Mouse (Mus musculus): ENCODE results near the gene Caly. TPM values are rescaled to one million over a fixed set of nuclear protein-coding genes. Genes with fewer than 3 reads are reported as not detected.

Caly gene
- 184 and 275 TPM in 2 replicates for polyA plus RNA-seq (2014; fragmentation: Nextera tagmentation; extraction: Ambion mirVana)

- Histone ChIP-seq H3K9me3 (ENCODE audit: control insufficient read depth, low read length) (no peaks in the 10 kb centered on the region), H3K4me2 (ENCODE audit: low read length) (peak within 1 kb of the TSS; percentile 65), H3K4me1 (ENCODE audit: control insufficient read depth, insufficient read depth, low read length) (peaks cover 18% of the 10 kb centered on the region), H3K9ac (replicated peaks; ENCODE audit: low read length) (peak within 1 kb of the TSS; percentile 71), H3K27me3 (ENCODE audit: control insufficient read depth, insufficient read depth, low read length) (no peaks in the 10 kb centered on the region), H3K4me3 (replicated peaks; ENCODE audit: low read depth, low read length) (peak within 1 kb of the TSS; percentile 54), H3K27ac (replicated peaks; ENCODE audit: low read depth, low read length) (peak within 1 kb of the TSS; percentile 91), H3K36me3 (ENCODE audit: control insufficient read depth, insufficient read depth, low read length) (no peaks in the 10 kb centered on the region)
- ATAC-seq (ENCODE audit: low FRiP score, low TSS enrichment) (peak; percentile 86), DNase-seq (peak; percentile 96)
- WGBS = 3% methylated on average over 18 of the region's 18 CpGs
Measured at GRCm38 (mm10) chr7:140082242-140082678, at the start of gene Caly. TSS of gene Caly (minus strand) at chr7:140082548.

GRCm38 (mm10) chr7:140127911-140128310 lies 45.6 kb upstream of the Caly start:
- H3K4me2 ChIP-seq (ENCODE audit: low read length) = no peak overlapping the region
- 90% methylated on average over 2 of the region's 2 CpGs for WGBS
- H3K27ac ChIP-seq (replicated peaks; ENCODE audit: low read depth, low read length) = no peak overlapping the region
- H3K9ac ChIP-seq (replicated peaks; ENCODE audit: low read length) = no peak overlapping the region
- no peak overlapping the region for H3K4me3 ChIP-seq (replicated peaks; ENCODE audit: low read depth, low read length)
- no peaks in the 10 kb centered on the region for H3K27me3 ChIP-seq (ENCODE audit: control insufficient read depth, insufficient read depth, low read length)
- no peaks in the 10 kb centered on the region for H3K9me3 ChIP-seq (ENCODE audit: control insufficient read depth, low read length)
- ATAC-seq (ENCODE audit: low FRiP score, low TSS enrichment) (no peak), DNase-seq (no peak)
- H3K36me3 ChIP-seq (ENCODE audit: control insufficient read depth, insufficient read depth, low read length) = no peaks in the 10 kb centered on the region
- peaks cover 7% of the 10 kb centered on the region; the same call in 1 of the 2 replicates for H3K4me1 ChIP-seq (ENCODE audit: control insufficient read depth, insufficient read depth, low read length)

DNA sequence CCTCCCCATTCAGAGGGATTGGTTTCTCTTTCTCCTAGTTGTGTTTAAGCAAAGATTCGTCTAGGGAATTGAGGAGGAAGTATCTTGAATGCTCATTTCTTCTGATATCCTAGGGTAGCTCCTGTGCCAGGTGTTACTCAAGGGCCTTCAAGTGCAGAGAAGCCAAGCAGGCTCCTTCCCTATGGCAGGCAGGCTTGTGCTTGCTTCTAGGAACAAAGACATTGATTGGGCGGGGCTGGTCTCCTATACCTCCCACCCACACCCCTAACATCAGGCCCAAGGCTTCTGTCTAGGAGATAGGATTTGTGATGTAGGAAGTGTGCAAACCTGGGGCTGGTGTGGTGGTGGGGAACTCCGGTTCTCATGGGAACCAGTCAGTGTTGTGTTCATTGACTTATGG lies 44.6 kb upstream of the Caly start:
- Histone ChIP-seq H3K9me3 (ENCODE audit: control insufficient read depth, low read length) (no peaks in the 10 kb centered on the region), H3K9ac (replicated peaks; ENCODE audit: low read length) (no peak overlapping the region), H3K27me3 (ENCODE audit: control insufficient read depth, insufficient read depth, low read length) (no peaks in the 10 kb centered on the region), H3K36me3 (ENCODE audit: control insufficient read depth, insufficient read depth, low read length) (no peaks in the 10 kb centered on the region), H3K4me1 (ENCODE audit: control insufficient read depth, insufficient read depth, low read length) (peaks cover 7% of the 10 kb centered on the region; the same call in 1 of the 2 replicates), H3K4me3 (replicated peaks; ENCODE audit: low read depth, low read length) (no peak overlapping the region), H3K4me2 (ENCODE audit: low read length) (no peak overlapping the region), H3K27ac (replicated peaks; ENCODE audit: low read depth, low read length) (no peak overlapping the region)
- DNase-seq = no peak
- no peak for ATAC-seq (ENCODE audit: low FRiP score, low TSS enrichment)
- 97% methylated on average over 3 of the region's 3 CpGs for WGBS

- Histone ChIP-seq H3K27ac (replicated peaks; ENCODE audit: low read depth, low read length) (no peak overlapping the region), H3K9me3 (ENCODE audit: control insufficient read depth, low read length) (no peaks in the 10 kb centered on the region), H3K4me3 (replicated peaks; ENCODE audit: low read depth, low read length) (peak overlapping the region; percentile 65), H3K4me2 (ENCODE audit: low read length) (peak overlapping the region; percentile 82), H3K36me3 (ENCODE audit: control insufficient read depth, insufficient read depth, low read length) (no peaks in the 10 kb centered on the region), H3K27me3 (ENCODE audit: control insufficient read depth, insufficient read depth, low read length) (no peaks in the 10 kb centered on the region), H3K4me1 (ENCODE audit: control insufficient read depth, insufficient read depth, low read length) (peaks cover 7% of the 10 kb centered on the region; the same call in 1 of the 2 replicates), H3K9ac (replicated peaks; ENCODE audit: low read length) (peak overlapping the region; percentile 80)
- ATAC-seq (ENCODE audit: low FRiP score, low TSS enrichment) (peak; percentile 21; the same call in 1 of the 2 replicates), DNase-seq (no peak)
- 14% methylated on average over 5 of the region's 5 CpGs for WGBS
Measured at GRCm38 (mm10) chr7:140126022-140126350, 43.6 kb upstream of the Caly start.

DNA sequence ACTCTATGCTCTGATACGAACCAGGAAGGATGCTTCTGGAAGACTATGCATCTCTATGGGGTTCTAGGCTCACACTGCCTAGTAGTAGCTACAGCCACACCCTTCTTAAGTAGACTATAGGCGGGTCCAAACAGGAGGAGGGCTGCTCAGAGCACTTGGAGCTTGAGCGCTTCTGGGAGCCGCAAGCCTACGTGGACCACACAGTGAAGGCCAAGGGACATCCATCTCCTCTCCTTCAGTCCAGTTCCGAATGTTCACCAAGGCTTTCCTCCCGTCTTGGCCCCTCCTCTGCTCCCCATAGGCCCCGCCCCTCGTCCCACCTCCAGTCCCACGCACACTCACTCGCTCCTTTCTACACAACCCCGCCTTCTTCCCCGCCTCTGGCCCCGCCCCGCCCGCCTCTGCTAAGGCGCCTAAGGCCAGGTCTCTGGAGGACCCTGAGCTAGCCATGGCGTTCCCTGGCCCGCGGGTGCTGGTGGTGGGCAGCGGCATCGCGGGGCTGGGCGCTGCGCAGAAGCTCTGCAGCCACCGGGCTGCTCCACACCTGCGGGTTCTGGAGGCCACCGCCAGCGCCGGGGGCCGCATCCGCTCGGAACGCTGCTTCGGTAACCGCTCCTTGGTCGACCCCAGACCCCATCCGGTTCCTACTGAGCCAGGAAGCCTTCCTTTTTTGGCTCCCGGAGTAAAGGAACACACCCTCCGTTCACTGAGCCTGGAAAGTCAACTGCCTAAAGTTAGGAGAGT lies 43.1 kb upstream of the Caly start:
- Histone ChIP-seq H3K27ac (replicated peaks; ENCODE audit: low read depth, low read length) (no peak overlapping the region), H3K36me3 (ENCODE audit: control insufficient read depth, insufficient read depth, low read length) (no peaks in the 10 kb centered on the region), H3K9me3 (ENCODE audit: control insufficient read depth, low read length) (no peaks in the 10 kb centered on the region), H3K9ac (replicated peaks; ENCODE audit: low read length) (peak overlapping the region; percentile 80), H3K27me3 (ENCODE audit: control insufficient read depth, insufficient read depth, low read length) (no peaks in the 10 kb centered on the region), H3K4me3 (replicated peaks; ENCODE audit: low read depth, low read length) (peak overlapping the region; percentile 65), H3K4me1 (ENCODE audit: control insufficient read depth, insufficient read depth, low read length) (peaks cover 7% of the 10 kb centered on the region; the same call in 1 of the 2 replicates), H3K4me2 (ENCODE audit: low read length) (peak overlapping the region; percentile 82)
- WGBS = 2% methylated on average over 40 of the region's 40 CpGs
- ATAC-seq (ENCODE audit: low FRiP score, low TSS enrichment) (peak; percentile 94), DNase-seq (peak; percentile 90)

DNA sequence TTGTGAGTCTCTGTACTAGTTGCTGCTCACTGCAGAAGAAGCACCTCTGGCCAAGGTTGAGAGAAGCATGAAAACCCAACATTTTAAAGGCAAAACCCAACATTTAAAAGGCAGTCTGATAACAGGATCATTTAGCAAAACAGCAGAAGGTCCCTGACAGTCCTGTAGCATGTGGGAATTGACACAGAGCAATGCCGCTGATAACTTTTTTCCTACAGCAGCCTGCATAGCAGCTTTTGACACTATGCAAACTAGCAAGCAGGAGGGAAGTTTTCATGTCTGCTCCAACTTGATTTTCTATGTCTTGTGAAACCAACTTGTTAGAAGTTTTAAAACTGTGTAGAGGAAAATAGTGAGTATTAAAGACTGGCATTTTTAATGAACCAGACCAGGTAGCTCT lies 42.0 kb upstream of the Caly start:
- no peaks in the 10 kb centered on the region for H3K36me3 ChIP-seq (ENCODE audit: control insufficient read depth, insufficient read depth, low read length)
- H3K4me1 ChIP-seq (ENCODE audit: control insufficient read depth, insufficient read depth, low read length) = peaks cover 7% of the 10 kb centered on the region; the same call in 1 of the 2 replicates
- H3K9me3 ChIP-seq (ENCODE audit: control insufficient read depth, low read length) = no peaks in the 10 kb centered on the region
- 98% methylated on average over 1 of the region's 1 CpGs for WGBS
- no peaks in the 10 kb centered on the region for H3K27me3 ChIP-seq (ENCODE audit: control insufficient read depth, insufficient read depth, low read length)
- DNase-seq (no peak), ATAC-seq (ENCODE audit: low FRiP score, low TSS enrichment) (no peak)
- H3K4me2 ChIP-seq (ENCODE audit: low read length) = no peak overlapping the region
- H3K9ac ChIP-seq (replicated peaks; ENCODE audit: low read length) = no peak overlapping the region
- H3K4me3 ChIP-seq (replicated peaks; ENCODE audit: low read depth, low read length) = no peak overlapping the region
- no peak overlapping the region for H3K27ac ChIP-seq (replicated peaks; ENCODE audit: low read depth, low read length)

DNA sequence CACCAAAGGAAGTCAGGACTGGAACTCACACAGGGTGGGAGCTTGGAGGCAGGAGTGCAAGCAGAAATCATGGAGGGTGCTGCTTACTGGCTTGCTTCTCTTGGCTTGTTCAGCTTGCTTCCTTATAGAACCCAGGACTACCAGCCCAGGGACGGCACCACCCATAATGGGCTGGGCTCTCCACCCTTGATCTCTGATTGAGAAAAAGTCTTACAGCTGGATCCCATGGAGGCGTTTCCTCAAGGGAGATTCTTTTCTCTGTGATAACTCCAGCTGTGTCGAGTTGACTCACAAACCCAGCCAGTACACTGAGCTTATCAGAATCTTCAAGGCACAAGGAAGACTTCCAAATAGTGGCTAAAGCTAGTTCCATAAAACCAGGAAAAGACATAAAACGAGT lies 40.4 kb upstream of the Caly start:
- Histone ChIP-seq H3K36me3 (ENCODE audit: control insufficient read depth, insufficient read depth, low read length) (no peaks in the 10 kb centered on the region), H3K9ac (replicated peaks; ENCODE audit: low read length) (no peak overlapping the region), H3K4me1 (ENCODE audit: control insufficient read depth, insufficient read depth, low read length) (peaks cover 7% of the 10 kb centered on the region; the same call in 1 of the 2 replicates), H3K9me3 (ENCODE audit: control insufficient read depth, low read length) (no peaks in the 10 kb centered on the region), H3K27me3 (ENCODE audit: control insufficient read depth, insufficient read depth, low read length) (no peaks in the 10 kb centered on the region), H3K4me3 (replicated peaks; ENCODE audit: low read depth, low read length) (no peak overlapping the region), H3K27ac (replicated peaks; ENCODE audit: low read depth, low read length) (no peak overlapping the region), H3K4me2 (ENCODE audit: low read length) (no peak overlapping the region)
- no peak for ATAC-seq (ENCODE audit: low FRiP score, low TSS enrichment)
- 28% methylated on average over 4 of the region's 4 CpGs for WGBS
- DNase-seq = no peak

GRCm38 (mm10) chr7:140121338-140121910 lies 39.1 kb upstream of the Caly start:
- no peak overlapping the region for H3K4me2 ChIP-seq (ENCODE audit: low read length)
- H3K4me3 ChIP-seq (replicated peaks; ENCODE audit: low read depth, low read length) = no peak overlapping the region
- ATAC-seq (ENCODE audit: low FRiP score, low TSS enrichment) (no peak), DNase-seq (no peak)
- 79% methylated on average over 12 of the region's 13 CpGs for WGBS
- no peaks in the 10 kb centered on the region for H3K36me3 ChIP-seq (ENCODE audit: control insufficient read depth, insufficient read depth, low read length)
- peaks cover 13% of the 10 kb centered on the region; the same call in 1 of the 2 replicates for H3K4me1 ChIP-seq (ENCODE audit: control insufficient read depth, insufficient read depth, low read length)
- no peak overlapping the region for H3K27ac ChIP-seq (replicated peaks; ENCODE audit: low read depth, low read length)
- no peaks in the 10 kb centered on the region for H3K27me3 ChIP-seq (ENCODE audit: control insufficient read depth, insufficient read depth, low read length)
- H3K9ac ChIP-seq (replicated peaks; ENCODE audit: low read length) = no peak overlapping the region
- no peaks in the 10 kb centered on the region for H3K9me3 ChIP-seq (ENCODE audit: control insufficient read depth, low read length)

- H3K27me3 ChIP-seq (ENCODE audit: control insufficient read depth, insufficient read depth, low read length) = no peaks in the 10 kb centered on the region
Measured at GRCm38 (mm10) chr7:140120484-140120883, 38.1 kb upstream of the Caly start.

More at GRCm38 (mm10) chr7:140120484-140120883, 38.1 kb upstream of the Caly start:
- Histone ChIP-seq H3K4me1 (ENCODE audit: control insufficient read depth, insufficient read depth, low read length) (peaks cover 12% of the 10 kb centered on the region; the same call in 1 of the 2 replicates), H3K36me3 (ENCODE audit: control insufficient read depth, insufficient read depth, low read length) (no peaks in the 10 kb centered on the region), H3K27ac (replicated peaks; ENCODE audit: low read depth, low read length) (no peak overlapping the region), H3K4me3 (replicated peaks; ENCODE audit: low read depth, low read length) (no peak overlapping the region), H3K9ac (replicated peaks; ENCODE audit: low read length) (no peak overlapping the region), H3K9me3 (ENCODE audit: control insufficient read depth, low read length) (no peaks in the 10 kb centered on the region), H3K4me2 (ENCODE audit: low read length) (no peak overlapping the region)
- DNase-seq = no peak
- no peak for ATAC-seq (ENCODE audit: low FRiP score, low TSS enrichment)
- WGBS = 89% methylated on average over 2 of the region's 2 CpGs
